Mouse (Mus musculus) ovary, postnatal 14 days (tissue): ENCODE measurements around the gene Tulp1.

Experiments
- DNase-seq: peaks from one replicate; pipeline ENCODE4 v3.0.0; 2022; ENCODE audit warnings: low spot score

Gene Tulp1

DNA sequence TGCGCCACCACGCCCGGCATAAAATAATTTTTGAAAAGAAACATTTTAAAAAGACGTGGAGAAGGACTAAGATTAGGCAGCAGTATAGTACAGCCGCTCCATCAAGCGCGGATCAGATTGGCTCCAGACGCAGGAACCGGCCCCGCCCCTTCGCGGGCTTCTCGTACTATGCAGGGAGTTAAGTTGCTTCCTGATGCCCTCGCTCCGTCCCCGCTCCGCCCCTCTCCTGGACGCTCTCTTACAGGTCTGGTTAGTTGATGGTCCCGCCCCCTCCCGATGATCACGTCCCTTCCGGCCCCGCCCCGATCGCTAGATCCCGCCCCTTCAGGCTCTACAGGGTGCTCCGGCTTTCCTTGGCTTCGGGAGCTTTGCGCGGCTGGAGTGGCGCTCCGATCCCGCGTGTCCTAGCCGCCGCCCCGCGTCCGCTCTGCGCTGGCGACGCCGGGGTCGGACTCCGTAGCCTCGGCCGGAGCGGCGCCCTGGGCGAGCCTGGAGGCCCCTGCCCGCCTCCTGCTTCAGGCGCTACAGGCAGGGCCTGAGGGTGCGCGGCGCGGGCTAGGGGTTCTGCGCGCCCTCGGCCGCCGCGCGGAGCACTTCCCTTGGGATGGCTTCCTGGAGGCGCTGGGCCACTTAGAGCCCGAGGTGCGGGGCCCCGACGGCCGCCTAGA is 51.7 kb downstream of the Tulp1 start, which contains the start of gene Fance:
Gene Fance, plus strand, starts transcription at position 308 of the 668 bp plus-strand sequence.
- DNase-seq: peak; percentile 85

DNA sequence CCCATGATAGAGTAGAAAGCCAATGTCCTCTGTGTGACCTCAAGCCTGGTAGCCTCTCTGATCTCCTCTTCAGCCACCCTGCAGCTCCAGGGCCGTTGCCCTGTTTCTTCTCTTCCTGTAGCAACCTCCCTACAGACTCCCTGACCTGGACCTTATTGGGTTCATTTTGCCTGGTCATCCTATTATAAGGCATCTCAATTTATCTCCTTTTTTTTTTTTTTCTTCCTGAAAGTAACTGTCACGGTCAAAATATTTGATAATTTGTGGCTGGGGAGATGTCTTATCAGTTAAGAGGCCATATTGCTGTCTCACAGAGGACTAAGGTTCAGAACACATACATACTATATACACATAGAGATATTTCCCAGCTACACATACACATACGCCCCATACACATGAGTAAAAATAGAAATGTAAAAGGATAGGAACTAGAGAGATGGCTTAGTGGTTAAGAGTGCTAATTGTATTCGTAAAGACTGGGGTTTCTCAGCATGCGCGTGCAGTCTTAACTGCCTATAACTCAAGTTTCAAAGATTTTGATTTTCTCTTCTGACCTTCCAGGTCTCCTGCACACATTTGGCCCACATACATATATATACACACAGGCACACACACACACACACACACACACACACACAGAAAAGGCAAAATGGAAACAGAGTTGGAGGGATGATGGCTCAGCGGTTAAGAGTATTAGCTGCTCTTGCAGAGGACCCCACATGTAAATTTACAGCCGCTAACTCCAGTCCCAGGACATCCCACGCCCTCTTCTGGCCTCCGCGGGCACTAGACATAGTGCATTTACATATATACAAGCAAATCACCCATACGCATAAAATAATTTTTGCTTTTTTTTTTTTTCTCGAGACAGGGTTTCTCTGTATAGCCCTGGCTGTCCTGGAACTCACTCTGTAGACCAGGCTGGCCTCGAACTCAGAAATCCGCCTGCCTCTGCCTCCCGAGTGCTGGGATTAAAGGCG is 52.5 kb downstream of the Tulp1 start:
- DNase-seq: no peak

DNA sequence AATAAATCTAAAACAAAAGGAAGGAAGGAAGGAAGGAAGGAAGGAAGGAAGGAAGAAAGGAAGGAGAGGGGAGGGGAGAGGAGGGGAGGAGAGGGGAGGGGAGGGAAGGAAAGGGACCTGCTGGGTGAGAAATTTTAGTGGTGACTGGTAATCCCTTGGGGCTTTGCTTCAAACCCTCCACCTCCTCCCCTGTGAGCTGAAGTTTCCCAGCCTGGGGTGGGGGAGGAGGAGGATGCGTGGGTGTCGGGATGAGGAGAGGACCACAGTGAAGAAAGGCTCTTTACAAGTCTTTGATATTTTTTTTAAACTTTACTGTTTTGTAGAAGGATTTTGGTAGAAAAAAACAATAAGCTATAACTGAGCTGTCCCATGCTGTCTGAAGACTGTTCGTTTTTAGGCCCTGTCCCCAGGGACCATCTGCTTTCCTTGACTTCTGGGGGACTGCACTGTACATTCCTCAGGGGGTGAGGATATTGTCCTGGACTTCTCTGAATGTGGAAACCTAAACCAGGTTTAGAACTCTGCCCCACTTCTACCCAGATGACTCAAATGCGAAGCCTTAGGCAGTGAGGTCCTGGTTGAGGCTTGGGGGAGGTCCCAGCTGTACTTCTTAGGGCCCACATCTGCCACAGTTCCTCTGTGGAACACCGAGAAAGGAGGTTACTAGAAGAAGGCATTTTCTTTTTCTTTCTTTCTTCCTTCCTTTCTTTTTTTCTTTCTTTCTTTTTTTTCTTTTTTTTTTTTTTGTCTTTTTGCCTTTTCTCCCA is 53.5 kb downstream of the Tulp1 start:
- no peak for DNase-seq

DNA sequence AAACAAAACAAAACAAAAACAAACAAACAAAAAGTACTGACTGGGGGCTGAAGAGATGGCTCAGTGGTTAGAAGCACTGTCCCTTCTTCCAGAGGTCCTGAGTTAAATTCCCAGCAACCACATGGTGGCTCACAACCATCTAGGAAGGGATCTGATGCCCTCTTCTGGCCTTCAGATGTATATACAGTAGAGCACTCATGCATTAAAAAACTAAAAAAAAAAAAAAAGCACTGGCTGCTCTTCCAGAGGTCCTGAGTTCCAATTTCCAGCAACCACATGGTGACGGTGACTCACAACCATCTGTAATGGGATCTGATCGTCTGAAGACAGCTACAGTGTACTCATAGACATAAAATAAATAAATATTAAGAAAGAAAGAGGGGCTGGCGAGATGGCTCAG is 54.2 kb downstream of the Tulp1 start:
- no peak for DNase-seq

DNA sequence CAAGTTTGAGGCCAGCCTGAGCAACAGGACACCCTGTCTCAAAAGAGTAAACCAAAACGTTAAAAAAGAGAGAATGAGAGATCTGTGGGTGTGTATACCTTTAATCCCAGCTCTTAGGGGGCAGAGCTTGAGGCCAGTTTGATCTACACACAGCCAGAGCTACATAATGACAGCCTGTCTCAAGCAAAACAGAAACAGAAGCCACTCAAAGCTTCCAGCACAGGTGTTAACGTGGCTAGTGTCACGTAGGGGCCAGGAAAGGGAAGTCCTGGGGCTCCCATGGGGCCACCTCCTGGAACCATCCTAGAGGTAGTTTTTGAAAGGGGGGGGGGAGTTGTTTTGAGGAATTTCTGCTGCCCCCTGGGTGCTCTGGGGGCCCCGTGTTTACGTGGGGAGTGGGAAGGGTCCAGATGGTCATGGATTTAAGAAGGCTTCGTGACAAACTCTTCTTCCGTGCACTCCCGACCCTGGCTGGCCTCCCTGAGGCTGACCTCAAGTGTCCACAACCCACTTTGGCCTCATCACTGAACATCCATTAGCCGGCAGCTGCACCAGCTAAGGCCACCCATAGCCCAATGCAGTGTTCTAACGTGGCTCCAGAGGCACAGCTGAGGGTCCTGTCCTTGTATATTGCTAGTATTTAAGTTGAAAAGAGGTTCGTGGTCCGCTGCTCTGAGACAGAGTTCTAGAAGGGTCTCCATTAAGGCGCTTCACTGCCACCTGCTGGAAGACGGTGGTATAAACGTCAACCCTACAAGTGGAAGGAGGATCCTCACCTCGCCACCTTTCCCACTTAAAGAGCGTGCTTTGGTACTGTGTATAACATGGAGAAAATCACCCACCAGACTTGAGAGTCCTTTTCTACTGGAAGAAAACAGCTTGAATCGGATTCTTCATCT is 56.5 kb downstream of the Tulp1 start:
- DNase-seq: peak; percentile 90

DNA sequence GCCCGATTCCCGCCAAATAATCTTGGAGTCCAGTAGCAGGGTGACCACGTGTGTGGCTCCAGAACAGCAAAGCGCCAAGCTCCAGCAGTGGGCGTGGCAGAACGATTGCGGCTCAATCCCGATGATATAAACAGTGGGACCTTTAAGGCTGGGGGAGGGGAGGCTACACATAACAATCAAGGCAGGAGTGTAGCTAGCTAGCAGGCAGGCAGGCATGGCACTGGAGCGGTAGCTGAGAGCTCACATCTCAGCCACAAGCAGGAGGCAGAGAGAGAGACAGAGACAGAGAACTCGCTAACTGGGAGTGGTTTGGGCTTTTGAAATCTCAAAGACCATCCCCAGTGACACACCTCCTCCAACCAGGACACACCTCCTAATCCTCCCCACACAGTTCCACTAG is 59.9 kb downstream of the Tulp1 start:
- DNase-seq: no peak
